12 mouse cellular contexts compared by ENCODE assay signal in genomic region chr4:40839251-40839650, GRCm38 (mm10). TPM values are rescaled to one million over a fixed set of nuclear protein-coding genes. Genes with fewer than 3 reads are reported as not detected.
A peak's percentile ranks its signal among the peaks of the same experiment; 100 is the strongest.
DNase-seq lines count a peak whose midpoint lies in the region; ATAC-seq lines count a peak whose summit lies in the region.
"Had no signal": no experiment of that assay in that cellular context is flagged by ENCODE, and none has a peak within 500 bp of the region (broad histone marks: within the 10 kb centered on the region; RNA-seq: fewer than 3 reads in every experiment).

No protein-coding gene starts in this region.

- H3K36me3 ChIP-seq in heart, embryonic 12.5 days, result no peaks in the 10 kb centered on the region
- H3K36me3 ChIP-seq in hindbrain, embryonic 13.5 days, result no peaks in the 10 kb centered on the region
- H3K36me3 ChIP-seq: hindbrain, embryonic 15.5 days; neural tube, embryonic 13.5 days had no signal

- H3K27ac ChIP-seq in heart, embryonic 12.5 days (ENCODE audit: poor library complexity, severe bottlenecking), result peak overlapping the region; percentile 74
- peak overlapping the region; percentile 74 for H3K27ac ChIP-seq in brown adipose tissue, adult 24 weeks (replicated peaks; ENCODE audit: low read depth, low read length)
- no peak overlapping the region for H3K27ac ChIP-seq in hindbrain, embryonic 13.5 days
- H3K27ac ChIP-seq: hindbrain, embryonic 15.5 days; limb, embryonic 10.5 days; neural tube, embryonic 13.5 days had no signal

- 66% methylated on average over 12 of the region's 12 CpGs for WGBS in heart, embryonic 12.5 days
- WGBS in hindbrain, embryonic 13.5 days, result 94% methylated on average over 12 of the region's 12 CpGs

- H3K9me3 ChIP-seq in heart, embryonic 12.5 days (replicated peaks), result no peaks in the 10 kb centered on the region
- H3K9me3 ChIP-seq in hindbrain, embryonic 13.5 days, result no peaks in the 10 kb centered on the region
- H3K9me3 ChIP-seq: hindbrain, embryonic 15.5 days; limb, embryonic 10.5 days; neural tube, embryonic 13.5 days had no signal

- H3K9ac ChIP-seq in heart, embryonic 12.5 days, result peak overlapping the region; percentile 42; the same call in 1 of the 2 replicates
- no peak overlapping the region for H3K9ac ChIP-seq in hindbrain, embryonic 13.5 days
- H3K9ac ChIP-seq: hindbrain, embryonic 15.5 days; neural tube, embryonic 13.5 days had no signal

- H3K4me3 ChIP-seq in heart, embryonic 12.5 days, result no peak overlapping the region
- no peak overlapping the region for H3K4me3 ChIP-seq in brown adipose tissue, adult 24 weeks (ENCODE audit: insufficient read depth, low read depth, low read length)
- H3K4me3 ChIP-seq in hindbrain, embryonic 13.5 days, result no peak overlapping the region
- H3K4me3 ChIP-seq: erythroblast, embryonic 14.5 days; hindbrain, embryonic 15.5 days; limb, embryonic 10.5 days; neural tube, embryonic 13.5 days had no signal

- no peak for DNase-seq in heart, postnatal 14 days
- peak; percentile 41 to 46 for DNase-seq in B cell, adult 2 months
- no peak for DNase-seq in left cerebral cortex, adult 8-10 months (ENCODE audit: low spot score in 2 of 2)
- no peak for DNase-seq in adrenal gland, postnatal 14 days

- intact Hi-C loops in heart, postnatal 14 days (cut with DNase I), result no loop called here

- H3K4me1 ChIP-seq in heart, embryonic 12.5 days (replicated peaks), result peaks cover 88% of the 10 kb centered on the region
- H3K4me1 ChIP-seq in brown adipose tissue, adult 24 weeks (ENCODE audit: control insufficient read depth, insufficient read depth, insufficient read length, low read length), result peaks cover 39% of the 10 kb centered on the region
- peaks cover 20% of the 10 kb centered on the region for H3K4me1 ChIP-seq in hindbrain, embryonic 13.5 days (replicated peaks)

- H3K27me3 ChIP-seq in heart, embryonic 12.5 days (replicated peaks), result no peaks in the 10 kb centered on the region
- H3K27me3 ChIP-seq in hindbrain, embryonic 13.5 days, result no peaks in the 10 kb centered on the region
- H3K27me3 ChIP-seq: hindbrain, embryonic 15.5 days; neural tube, embryonic 13.5 days had no signal

- ATAC-seq in heart, embryonic 12.5 days (ENCODE audit: insufficient number of reproducible peaks, low FRiP score), result no peak
- ATAC-seq in monocyte, adult 5-6 weeks (replicated peaks; ENCODE audit: insufficient number of reproducible peaks, low FRiP score, low TSS enrichment, poor library complexity, severe bottlenecking), result peak; percentile 34; the same call in 1 of the 2 replicates
- no peak for ATAC-seq in hindbrain, embryonic 13.5 days (ENCODE audit: low FRiP score)

- no peak overlapping the region for H3K4me2 ChIP-seq in heart, embryonic 12.5 days
- H3K4me2 ChIP-seq in hindbrain, embryonic 13.5 days, result no peak overlapping the region
- H3K4me2 ChIP-seq: hindbrain, embryonic 15.5 days; neural tube, embryonic 13.5 days had no signal

RNA-seq across cellular contexts. Expression of gene B4galt1, which starts 14.6 kb away (rescaled TPM):
- polyA plus RNA-seq in heart, embryonic 12.5 days (2016; fragmentation: Nextera tagmentation; extraction: Ambion mirVana), result 56.5 and 58.0 TPM in 2 replicates
- 10 to 100 TPM; 65.7 to 70.3 TPM for total RNA-seq in heart, postnatal 14 days (2021)
- 33.0 and 33.8 TPM in 2 replicates for polyA plus RNA-seq in brown adipose tissue, adult 24 weeks (2012; ENCODE audit: insufficient read depth, insufficient read length, missing spikeins)
- 27.7 to 60.9 TPM (median 40.1 TPM) in 3 replicates for total RNA-seq in monocyte, adult 5-6 weeks (2017)
- 1 to 10 TPM; 4.2 to 7.3 (median 5.4) TPM for total RNA-seq in left cerebral cortex, adult 8-10 months (2022)
- polyA plus RNA-seq in hindbrain, embryonic 13.5 days (2015; fragmentation: Nextera tagmentation; extraction: Ambion mirVana), result 9.0 and 9.6 TPM in 2 replicates
- 69.4 and 70.5 TPM in 2 replicates for total RNA-seq in adrenal gland, postnatal 14 days (2021)

Comparison
In these comparisons a context has a peak if more than half of its experiments do, and no peak if none do; other contexts are left out.
1. DNase-seq: peak in B cell, adult 2 months (2 of 2); none in heart, postnatal 14 days (0 of 2), left cerebral cortex, adult 8-10 months (0 of 2) and adrenal gland, postnatal 14 days (single experiment).